Mouse (Mus musculus) thymus, postnatal 0 days (tissue): ENCODE data around the gene Rai14. TPM values are rescaled to one million over a fixed set of nuclear protein-coding genes. Genes with fewer than 3 reads are reported as not detected.

Experiments used
- DNase-seq: peaks from one replicate; pipeline ENCODE4 v3.0.0-alpha.2; 2015; ENCODE audit warnings: low spot score
- polyA plus RNA-seq: library from polyadenylated mRNA; unstranded; fragments of >200 nt; fragmentation: Nextera tagmentation; extraction: Ambion mirVana; gene quantifications from 2 replicates; pipeline ENCODE4 v1.2.1, GENCODE M21; 2015

Rai14 gene
- polyA plus RNA-seq, 1 experiment from 2014 or later = 6.8 TPM

GRCm38 (mm10) chr15:10655151-10655905, 59.1 kb downstream of the Rai14 start:
- no peak for DNase-seq

GRCm38 (mm10) chr15:10654696-10655095, 59.7 kb downstream of the Rai14 start:
- DNase-seq = no peak

- DNase-seq = no peak
Measured at GRCm38 (mm10) chr15:10652931-10653475, 61.4 kb downstream of the Rai14 start.

DNA sequence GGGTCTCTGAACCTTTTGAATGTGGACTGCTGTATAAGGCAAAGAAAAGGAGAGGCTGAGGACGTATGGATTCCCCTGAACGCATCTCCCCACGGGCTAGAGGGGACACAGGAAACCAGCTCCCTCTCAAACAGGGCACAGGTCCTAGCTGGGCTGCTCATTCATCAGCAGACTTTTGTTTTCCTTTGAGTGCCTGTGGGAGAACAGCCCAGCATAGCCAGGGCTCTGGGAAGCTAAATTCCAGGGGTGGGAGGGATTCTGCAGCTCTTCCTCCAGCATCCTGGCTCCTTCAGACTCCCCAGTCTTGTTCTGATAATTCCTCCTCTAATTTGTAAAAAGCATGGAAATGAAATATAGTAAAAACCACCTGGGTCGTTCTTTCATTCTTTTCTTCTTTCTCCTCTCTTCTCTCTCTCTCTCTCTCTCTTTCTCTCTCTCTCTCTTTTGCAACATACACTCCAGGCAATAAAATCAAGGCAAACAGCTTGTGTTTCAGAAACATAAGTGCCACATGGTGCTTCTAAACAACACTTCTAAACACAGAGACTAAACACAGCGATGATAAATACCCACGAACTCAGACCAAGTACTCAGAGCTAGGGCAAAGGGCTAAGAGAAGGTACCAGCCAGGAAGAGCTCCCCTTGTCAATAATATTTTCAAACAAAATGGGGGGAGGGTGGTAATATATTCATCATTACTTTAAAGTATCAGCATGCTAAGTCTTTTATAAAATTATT, 65.9 kb downstream of the Rai14 start:
- DNase-seq = no peak

DNA sequence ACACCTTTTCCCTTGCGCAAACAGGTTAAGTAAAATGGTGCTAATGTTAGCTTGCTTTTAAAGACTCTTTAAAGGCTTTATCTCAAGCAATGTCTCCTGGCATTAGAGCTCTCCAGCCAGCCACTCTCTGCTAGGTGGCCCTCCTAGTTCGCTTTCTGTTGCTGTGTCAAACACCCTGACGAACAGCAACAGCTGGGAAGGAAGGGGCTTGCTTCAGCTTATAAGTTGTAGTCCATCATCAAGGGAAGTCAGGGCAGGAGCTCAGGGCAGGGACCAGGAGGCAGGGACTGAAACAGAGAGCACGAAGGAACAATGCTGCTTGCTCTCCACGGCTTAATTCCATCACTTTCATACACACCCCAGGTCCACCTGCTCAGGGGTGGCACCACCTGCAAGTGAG, 68.1 kb downstream of the Rai14 start:
- DNase-seq = no peak

GRCm38 (mm10) chr15:10645101-10645500, 69.3 kb downstream of the Rai14 start:
- no peak for DNase-seq

GRCm38 (mm10) chr15:10643819-10644218, 70.6 kb downstream of the Rai14 start:
- no peak for DNase-seq

- no peak for DNase-seq
Measured at GRCm38 (mm10) chr15:10643224-10643623, 71.2 kb downstream of the Rai14 start.

GRCm38 (mm10) chr15:10642419-10642818, 72.0 kb downstream of the Rai14 start:
- DNase-seq = no peak

DNA sequence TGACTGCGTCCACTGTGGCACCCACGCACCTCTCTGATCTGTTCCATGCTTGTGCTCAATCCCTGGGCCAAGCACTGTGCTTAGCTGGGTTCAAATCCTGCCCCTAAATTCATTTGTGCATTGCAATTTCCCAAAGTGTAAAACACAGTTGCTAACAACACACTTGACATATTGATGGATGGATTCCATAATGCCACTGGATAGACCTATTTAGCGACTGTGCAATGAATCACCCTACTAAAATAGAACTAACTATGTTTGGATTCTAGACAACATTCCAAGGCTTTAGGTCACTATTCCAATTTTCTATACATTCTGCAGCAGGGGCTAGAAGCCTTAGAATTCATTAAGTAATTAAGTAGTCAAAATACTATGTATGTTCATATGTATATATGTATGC, 73.7 kb downstream of the Rai14 start:
- no peak for DNase-seq

- DNase-seq = no peak
Measured at GRCm38 (mm10) chr15:10637251-10637793, 77.1 kb downstream of the Rai14 start.

DNA sequence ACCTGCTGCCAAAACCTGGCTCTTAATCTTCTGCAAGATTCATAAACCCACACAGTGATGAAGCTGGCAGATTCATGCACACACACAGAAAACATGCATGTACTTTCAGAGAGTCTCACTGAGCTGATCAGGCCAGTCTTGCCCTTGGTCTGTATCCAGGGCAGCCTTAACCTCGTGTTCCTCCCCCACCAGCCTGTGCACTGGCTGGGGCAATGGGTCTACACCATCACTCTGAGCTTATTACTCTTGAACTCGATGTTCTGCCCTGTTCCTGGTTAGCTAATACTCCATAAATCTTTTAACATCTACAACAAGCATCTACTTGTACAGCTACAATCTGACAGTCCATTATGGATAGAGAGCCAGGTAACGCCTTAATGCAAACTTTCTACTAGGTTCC, 77.6 kb downstream of the Rai14 start:
- DNase-seq = no peak

GRCm38 (mm10) chr15:10635121-10635520, 79.3 kb downstream of the Rai14 start:
- no peak for DNase-seq

- DNase-seq = no peak
Measured at GRCm38 (mm10) chr15:10634176-10634575, 80.2 kb downstream of the Rai14 start.

DNA sequence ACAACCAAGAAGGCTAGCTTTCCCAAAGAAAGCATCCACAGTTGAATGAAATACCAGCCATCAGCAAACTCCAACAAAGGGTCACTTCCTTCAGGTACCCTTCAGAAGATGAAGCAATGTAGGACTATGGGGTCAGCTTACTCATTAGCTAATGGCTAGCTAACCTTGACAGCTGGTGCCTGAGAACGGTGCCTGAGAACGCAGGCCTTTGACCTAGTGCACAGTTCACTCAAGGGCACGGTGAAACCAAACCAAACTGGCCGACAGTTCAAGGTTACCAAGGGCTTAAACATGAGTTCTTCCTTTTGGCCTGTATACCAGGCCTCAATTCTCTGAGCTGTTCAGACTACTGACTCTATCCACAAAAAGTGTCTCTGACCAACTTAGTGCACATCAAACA, 81.0 kb downstream of the Rai14 start:
- no peak for DNase-seq

DNA sequence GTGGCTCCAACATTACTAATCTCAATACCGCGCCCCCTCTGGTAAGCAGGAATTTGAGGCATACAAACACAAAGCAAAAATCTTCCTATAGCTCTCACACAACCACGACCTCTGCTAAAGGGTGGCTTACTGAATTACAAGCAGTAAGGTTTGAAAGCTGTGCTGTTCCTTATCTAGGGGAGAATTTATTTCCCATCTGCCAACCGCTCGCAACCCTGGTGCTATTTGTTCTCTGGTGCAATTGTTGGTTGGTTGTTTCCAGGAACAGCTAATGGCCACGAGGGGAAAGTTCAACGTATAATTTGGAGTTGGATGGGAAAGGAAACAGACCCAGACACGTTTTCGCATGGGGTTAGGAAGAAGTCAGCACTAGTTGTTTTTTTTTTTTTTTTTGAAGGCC, 81.8 kb downstream of the Rai14 start:
- no peak for DNase-seq

DNA sequence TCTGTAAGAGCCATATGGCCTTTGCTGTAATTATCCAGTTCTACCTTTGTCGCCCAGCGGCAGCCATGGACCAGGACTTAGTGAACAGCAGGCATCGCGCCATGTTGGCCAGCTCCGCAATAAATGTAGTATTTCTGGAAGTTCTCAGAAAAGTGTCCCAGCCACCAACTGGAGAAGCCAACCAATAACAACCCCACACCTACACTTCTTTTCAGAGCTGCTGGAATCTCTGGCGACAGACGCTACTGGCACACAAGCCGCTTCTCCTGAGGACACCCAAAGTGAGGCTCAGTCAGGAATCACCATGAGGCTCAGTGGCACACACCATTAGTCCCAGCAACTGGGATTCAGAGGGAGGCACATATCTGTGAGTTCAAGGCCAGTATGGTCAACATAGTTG, 82.4 kb downstream of the Rai14 start:
- DNase-seq = no peak

- DNase-seq = no peak
Measured at GRCm38 (mm10) chr15:10631541-10631940, 82.9 kb downstream of the Rai14 start.

DNA sequence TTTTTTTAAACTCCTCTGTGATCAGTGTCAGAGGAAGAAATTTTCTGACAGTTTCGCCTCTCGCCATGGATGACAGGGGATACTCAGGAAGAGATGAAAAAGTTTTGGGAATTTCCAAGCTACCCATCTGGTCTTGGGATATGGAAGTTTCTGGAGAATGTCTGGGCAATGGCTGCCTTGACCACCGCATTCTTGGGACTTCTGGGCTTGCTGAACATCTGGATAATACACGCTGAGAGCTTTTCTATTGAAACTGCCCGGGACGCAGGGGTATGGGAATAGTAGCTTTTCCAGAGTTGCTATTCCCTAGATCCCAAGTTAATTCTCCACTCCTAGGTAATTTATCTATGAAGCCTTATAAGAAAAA, 85.5 kb downstream of the Rai14 start:
- no peak for DNase-seq

- no peak for DNase-seq
Measured at GRCm38 (mm10) chr15:10628131-10628979, 86.1 kb downstream of the Rai14 start.

- no peak for DNase-seq
Measured at GRCm38 (mm10) chr15:10623571-10624227, 90.7 kb downstream of the Rai14 start.
